ENCODE assay signal across 29 mouse cellular contexts in genomic region chr13:41805138-41805820, GRCm38 (mm10). TPM values are rescaled to one million over a fixed set of nuclear protein-coding genes. Genes with fewer than 3 reads are reported as not detected.
"Had no signal": no experiment of that assay in that cellular context is flagged by ENCODE, and none has a peak within 500 bp of the region (broad histone marks: within the 10 kb centered on the region; RNA-seq: fewer than 3 reads in every experiment).

No protein-coding gene starts in this region.

- DNase-seq: gastrocnemius, adult 2 months; gastrocnemius, postnatal 10 days; gastrocnemius, postnatal 25 days; heart, adult 18-20 months; heart, postnatal 10 days; heart, postnatal 4 days; kidney, adult 18-20 months; kidney, adult 8-10 months; kidney, postnatal 10 days; kidney, postnatal 25 days; kidney, postnatal 4 days; layer of hippocampus, adult 9-11 months; layer of hippocampus, postnatal 36 days; left cerebral cortex, postnatal 4 days had no signal

- H3K27ac ChIP-seq: gastrocnemius, adult 2 months; heart, embryonic 10.5 days; hindbrain, embryonic 10.5 days; hindbrain, embryonic 12.5 days; hindbrain, embryonic 14.5 days; limb, embryonic 13.5 days; limb, embryonic 15.5 days; liver, embryonic 12.5 days; liver, embryonic 14.5 days had no signal

- H3K4me3 ChIP-seq: gastrocnemius, adult 2 months; heart, embryonic 10.5 days; heart, embryonic 12.5 days; hindbrain, embryonic 10.5 days; hindbrain, embryonic 12.5 days; limb, embryonic 13.5 days; limb, embryonic 15.5 days; liver, embryonic 12.5 days had no signal

- H3K36me3 ChIP-seq: heart, embryonic 10.5 days; heart, embryonic 12.5 days; hindbrain, embryonic 10.5 days; hindbrain, embryonic 12.5 days; limb, embryonic 13.5 days; limb, embryonic 15.5 days; liver, embryonic 12.5 days had no signal

- H3K27me3 ChIP-seq: heart, embryonic 12.5 days; hindbrain, embryonic 12.5 days; limb, embryonic 13.5 days; limb, embryonic 15.5 days; liver, embryonic 12.5 days had no signal

- ATAC-seq: hindbrain, embryonic 16.5 days; liver, embryonic 12.5 days had no signal

- H3K9me3 ChIP-seq: heart, embryonic 10.5 days; heart, embryonic 12.5 days; hindbrain, embryonic 10.5 days; hindbrain, embryonic 12.5 days; limb, embryonic 13.5 days; limb, embryonic 15.5 days; liver, embryonic 12.5 days had no signal

- H3K4me2 ChIP-seq: heart, embryonic 12.5 days; hindbrain, embryonic 12.5 days; hindbrain, embryonic 14.5 days; limb, embryonic 13.5 days; limb, embryonic 15.5 days; liver, embryonic 12.5 days had no signal

- H3K4me1 ChIP-seq: liver, embryonic 12.5 days had no signal

- H3K9ac ChIP-seq: heart, embryonic 12.5 days; hindbrain, embryonic 12.5 days; hindbrain, embryonic 14.5 days; limb, embryonic 13.5 days; limb, embryonic 15.5 days; liver, embryonic 12.5 days; liver, embryonic 14.5 days had no signal

RNA-seq across cellular contexts. Expression of gene Adtrp, which starts 42.2 kb away (rescaled TPM):
- total RNA-seq: gastrocnemius, adult 2 months; gastrocnemius, postnatal 10 days; granulocyte monocyte progenitor cell, adult 5-6 weeks; left cerebral cortex, adult 18-20 months; left cerebral cortex, postnatal 4 days had no signal
- polyA plus RNA-seq: heart, embryonic 12.5 days; heart, embryonic 14.5 days; heart, embryonic 16.5 days; hindbrain, embryonic 10.5 days; limb, embryonic 11.5 days; liver, embryonic 12.5 days had no signal
